Mouse (Mus musculus) lung, postnatal 0 days (tissue): ENCODE results near the gene Skor1. TPM values are rescaled to one million over a fixed set of nuclear protein-coding genes. Genes with fewer than 3 reads are reported as not detected.

Experiments used
- ATAC-seq: fragments of 200-750 bp; cut with Nextera tagmentation; 2 replicates; pipeline ENCODE4 v1.8.0; 2017; ENCODE audit warnings: moderate library complexity
- DNase-seq: peaks from one replicate; pipeline ENCODE4 v3.0.0-alpha.2; 2016; ENCODE audit warnings: low spot score
- H3K27ac ChIP-seq: fragments of 300-500 bp; sonication (generic); 2 replicates; pipeline ENCODE4 v1.5.1; 2014; ENCODE audit warnings: antibody characterized with exemption, mild to moderate bottlenecking, low read length, mixed read lengths
- H3K27me3 ChIP-seq: fragments of 300-500 bp; sonication (generic); replicated peaks from 2 replicates; pipeline ENCODE4 v1.6.1; 2014; ENCODE audit warnings: low read length, mixed read lengths; ENCODE audit not compliant: insufficient read depth
- H3K36me3 ChIP-seq: fragments of 300-500 bp; sonication (generic); 2 replicates; pipeline ENCODE4 v1.6.1; 2014; ENCODE audit warnings: low read length, mixed read lengths; ENCODE audit not compliant: insufficient read depth
- H3K4me1 ChIP-seq: fragments of 300-500 bp; sonication (generic); 2 replicates; pipeline ENCODE4 v1.6.1; 2014; ENCODE audit warnings: antibody characterized with exemption, low read depth, low read length, mixed read lengths; ENCODE audit not compliant: insufficient read depth
- H3K4me2 ChIP-seq: fragments of 300-500 bp; sonication (generic); replicated peaks from 2 replicates; pipeline ENCODE4 v1.6.1; 2014; ENCODE audit warnings: low read depth, mild to moderate bottlenecking, low read length, moderate library complexity, mixed read lengths
- H3K4me3 ChIP-seq: fragments of 300-500 bp; sonication (generic); 2 replicates; pipeline ENCODE4 v1.5.1; 2014; ENCODE audit warnings: low read depth, low read length
- H3K9ac ChIP-seq: fragments of 300-500 bp; sonication (generic); replicated peaks from 2 replicates; pipeline ENCODE4 v1.6.1; 2014; ENCODE audit warnings: low read depth, mild to moderate bottlenecking
- H3K9me3 ChIP-seq: fragments of 300-500 bp; sonication (generic); 2 replicates; pipeline ENCODE4 v1.6.1; 2016; ENCODE audit warnings: low read length, mixed read lengths
- CTCF ChIP-seq: IDR thresholded peaks from 2 replicates; pipeline ENCODE4 v1.5.1; 2016; ENCODE audit warnings: antibody characterized with exemption, mild to moderate bottlenecking
- EP300 ChIP-seq: IDR thresholded peaks from 2 replicates; pipeline ENCODE4 v1.6.1; 2016; ENCODE audit warnings: antibody characterized with exemption, mild to moderate bottlenecking, control low read depth
- whole genome bisulfite sequencing: fragments of 180-500 bp; shearing (Covaris S2); extraction: QIAGEN DNeasy Blood & Tissue Kit; methylation state at CpG from one replicate; pipeline ENCODE4 v1.1.7; 2014; 5-methylcytosine and 5-hydroxymethylcytosine counted together
- polyA plus RNA-seq: library from polyadenylated mRNA; unstranded; fragments of >200 nt; fragmentation: Nextera tagmentation; extraction: Ambion mirVana; gene quantifications from 2 replicates; pipeline ENCODE4 v1.2.1, GENCODE M21; 2015

The Skor1 gene
- polyA plus RNA-seq, 1 experiment from 2014 or later = 0.04 TPM

DNA sequence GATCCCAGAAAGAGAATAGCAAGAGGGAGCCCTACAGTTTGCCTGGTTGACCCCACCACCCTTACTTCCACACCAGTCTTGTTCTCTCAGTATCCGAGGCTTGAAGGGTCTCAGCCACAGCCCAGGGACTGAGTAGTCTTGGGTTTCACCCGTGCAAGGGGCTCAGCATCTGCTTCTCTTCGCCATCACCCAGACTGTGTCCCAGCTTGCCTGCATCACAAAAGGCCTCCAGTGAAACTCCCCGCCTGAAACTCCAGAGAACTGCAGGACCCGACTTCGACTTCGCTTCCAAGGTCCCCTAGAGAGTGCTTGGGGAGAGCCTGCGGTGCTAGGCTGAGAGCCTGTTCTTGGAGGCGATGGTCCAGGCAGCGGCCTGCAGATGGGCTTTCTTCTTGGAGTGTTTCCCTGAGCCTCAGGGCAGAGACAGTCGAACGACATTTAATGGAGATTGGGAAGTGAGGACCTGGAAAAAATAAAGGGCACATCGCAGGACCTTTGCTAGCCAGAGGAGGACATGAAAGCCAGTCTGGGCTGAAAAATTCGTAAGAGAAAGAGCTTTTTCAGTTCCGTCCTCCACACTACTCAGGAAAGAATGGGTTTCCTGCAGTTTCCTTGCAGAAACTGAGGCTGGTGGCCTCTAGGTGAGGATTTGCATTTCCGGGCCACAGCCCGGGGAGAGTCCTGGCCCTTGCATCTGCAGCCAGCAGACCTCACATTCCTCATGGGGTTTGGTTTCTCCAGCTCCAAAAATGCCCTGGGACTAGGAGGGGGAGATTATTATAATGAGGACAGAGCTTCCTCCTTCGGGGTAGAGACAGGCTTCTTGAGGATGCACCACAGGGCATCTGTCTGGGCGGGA is 11.8 kb downstream of the Skor1 start:
- Histone ChIP-seq H3K4me1 (0 out of 2 replicates have a peak, but pooled peaks cover 4% of the 10 kb centered on the region), H3K9ac (no peak overlapping the region), H3K4me2 (no peak overlapping the region), H3K36me3 (no peaks in the 10 kb centered on the region), H3K9me3 (no peaks in the 10 kb centered on the region), H3K27me3 (peaks cover 79% of the 10 kb centered on the region), H3K27ac (no peak overlapping the region), H3K4me3 (no peak overlapping the region)
- ATAC-seq (no peak), DNase-seq (no peak)
- WGBS = 4% methylated on average over 19 of the region's 19 CpGs
- no peak for TF ChIP-seq CTCF
- no peak for TF ChIP-seq EP300

DNA sequence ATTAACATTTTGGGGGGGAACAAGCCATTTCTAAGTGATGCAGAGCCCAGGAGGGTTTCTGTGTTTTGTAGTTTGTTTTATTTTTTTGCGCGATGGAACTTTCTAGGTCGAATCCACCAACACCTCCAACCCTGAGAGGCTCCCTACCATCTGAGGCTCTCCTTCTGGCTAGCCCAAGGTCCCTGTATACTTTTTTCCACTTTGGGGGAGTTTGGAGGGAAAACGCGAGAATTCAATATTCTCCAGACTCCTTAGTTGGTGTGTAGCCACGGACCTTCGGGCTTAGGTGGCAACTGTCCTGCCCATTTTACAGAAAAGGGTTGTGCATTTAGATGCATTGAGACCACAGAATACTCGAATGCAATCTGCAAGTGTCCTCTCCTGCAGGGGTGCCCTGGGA is 12.5 kb downstream of the Skor1 start:
- no peak overlapping the region for H3K27ac ChIP-seq
- ATAC-seq (no peak), DNase-seq (no peak)
- H3K4me2 ChIP-seq = no peak overlapping the region
- no peaks in the 10 kb centered on the region for H3K36me3 ChIP-seq
- no peak for TF ChIP-seq CTCF
- no peak for TF ChIP-seq EP300
- no peak overlapping the region for H3K9ac ChIP-seq
- H3K4me3 ChIP-seq = no peak overlapping the region
- H3K27me3 ChIP-seq = peaks cover 72% of the 10 kb centered on the region
- H3K4me1 ChIP-seq = 0 out of 2 replicates have a peak, but pooled peaks cover 4% of the 10 kb centered on the region
- WGBS = 4% methylated on average over 8 of the region's 8 CpGs
- H3K9me3 ChIP-seq = no peaks in the 10 kb centered on the region

DNA sequence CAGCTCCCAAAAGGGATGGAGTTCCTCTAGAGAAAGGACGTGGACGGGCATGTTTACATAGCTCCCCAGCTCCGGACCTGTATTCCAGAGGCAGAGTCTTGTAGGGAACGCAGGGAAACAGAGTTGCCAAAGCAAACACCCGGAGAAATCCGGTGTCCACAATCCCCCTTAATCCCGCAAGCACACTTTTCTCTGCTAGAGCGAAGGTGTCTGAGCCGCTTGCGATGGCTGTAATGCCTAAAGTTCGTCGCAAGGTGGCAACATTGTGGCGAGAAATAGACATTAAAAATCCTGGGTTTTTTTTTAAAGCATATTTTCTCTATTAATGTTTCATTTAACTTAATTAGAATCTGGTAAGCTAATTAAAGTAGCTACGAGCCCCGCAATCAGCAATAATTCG is 13.0 kb downstream of the Skor1 start:
- Histone ChIP-seq H3K4me2 (peak overlapping the region; percentile 12; the same call in 1 of the 2 replicates), H3K27ac (no peak overlapping the region), H3K36me3 (no peaks in the 10 kb centered on the region), H3K4me1 (0 out of 2 replicates have a peak, but pooled peaks cover 4% of the 10 kb centered on the region), H3K27me3 (peaks cover 67% of the 10 kb centered on the region), H3K9me3 (no peaks in the 10 kb centered on the region), H3K9ac (no peak overlapping the region), H3K4me3 (peak overlapping the region; percentile 0; the same call in 1 of the 2 replicates)
- DNase-seq (peak; percentile 58), ATAC-seq (no peak)
- 0% methylated on average over 16 of the region's 16 CpGs for WGBS
- TF ChIP-seq CTCF (peak; percentile 78), EP300 (no peak)

DNA sequence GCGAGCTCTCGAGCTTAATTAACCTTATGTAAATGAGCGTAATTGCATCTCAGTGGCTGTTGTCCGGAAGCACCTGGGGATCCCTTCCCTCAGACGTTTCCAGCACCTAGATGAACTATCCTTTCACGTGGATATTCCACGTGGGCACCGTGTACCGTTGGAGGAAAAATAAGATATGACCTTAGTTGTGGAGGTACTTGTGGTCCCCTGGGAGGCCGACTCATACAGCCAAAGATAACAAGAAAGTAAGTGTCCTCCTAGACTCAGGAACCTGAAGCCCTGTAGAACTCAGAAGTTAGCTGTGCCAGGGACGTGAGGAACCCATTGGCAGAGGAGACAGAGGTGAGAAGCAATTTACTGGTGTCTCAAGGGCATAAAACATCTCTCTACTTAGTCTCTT is 13.4 kb downstream of the Skor1 start:
- no peak overlapping the region for H3K9ac ChIP-seq
- H3K9me3 ChIP-seq = no peaks in the 10 kb centered on the region
- H3K36me3 ChIP-seq = no peaks in the 10 kb centered on the region
- ATAC-seq (no peak), DNase-seq (no peak)
- peaks cover 65% of the 10 kb centered on the region for H3K27me3 ChIP-seq
- TF ChIP-seq CTCF = no peak
- TF ChIP-seq EP300 = no peak
- H3K27ac ChIP-seq = no peak overlapping the region
- H3K4me2 ChIP-seq = peak overlapping the region; percentile 12; the same call in 1 of the 2 replicates
- H3K4me1 ChIP-seq = 0 out of 2 replicates have a peak, but pooled peaks cover 4% of the 10 kb centered on the region
- peak overlapping the region; percentile 0; the same call in 1 of the 2 replicates for H3K4me3 ChIP-seq
- 3% methylated on average over 11 of the region's 11 CpGs for WGBS

DNA sequence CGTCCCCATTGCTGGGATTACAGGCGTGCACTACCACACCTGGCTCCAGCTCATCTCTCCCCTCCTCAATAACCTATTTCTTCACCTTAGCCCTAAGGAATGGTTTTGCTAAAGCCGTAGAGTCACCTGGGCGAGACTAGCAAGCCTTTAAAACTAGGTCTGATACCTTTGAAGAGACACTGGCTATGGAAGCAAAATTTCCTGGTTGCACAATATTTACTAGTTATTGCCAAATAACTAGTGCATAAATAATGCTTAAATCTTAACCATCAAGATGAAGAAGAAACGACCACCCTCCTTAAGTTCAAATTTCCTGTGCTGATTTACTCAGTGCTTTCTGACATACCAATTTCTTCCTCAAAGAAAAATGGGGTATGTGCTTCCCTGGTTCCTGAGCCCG is 15.1 kb downstream of the Skor1 start:
- Histone ChIP-seq H3K4me1 (0 out of 2 replicates have a peak, but pooled peaks cover 2% of the 10 kb centered on the region), H3K36me3 (no peaks in the 10 kb centered on the region), H3K4me2 (peak overlapping the region; percentile 59), H3K27ac (no peak overlapping the region), H3K9me3 (no peaks in the 10 kb centered on the region), H3K27me3 (peaks cover 48% of the 10 kb centered on the region), H3K4me3 (peak overlapping the region; percentile 31), H3K9ac (0 out of 2 replicates have a peak overlapping the region, but pooled peaks have one; percentile 19)
- no peak for TF ChIP-seq CTCF
- DNase-seq (peak; percentile 32), ATAC-seq (no peak)
- WGBS = 14% methylated on average over 6 of the region's 6 CpGs

DNA sequence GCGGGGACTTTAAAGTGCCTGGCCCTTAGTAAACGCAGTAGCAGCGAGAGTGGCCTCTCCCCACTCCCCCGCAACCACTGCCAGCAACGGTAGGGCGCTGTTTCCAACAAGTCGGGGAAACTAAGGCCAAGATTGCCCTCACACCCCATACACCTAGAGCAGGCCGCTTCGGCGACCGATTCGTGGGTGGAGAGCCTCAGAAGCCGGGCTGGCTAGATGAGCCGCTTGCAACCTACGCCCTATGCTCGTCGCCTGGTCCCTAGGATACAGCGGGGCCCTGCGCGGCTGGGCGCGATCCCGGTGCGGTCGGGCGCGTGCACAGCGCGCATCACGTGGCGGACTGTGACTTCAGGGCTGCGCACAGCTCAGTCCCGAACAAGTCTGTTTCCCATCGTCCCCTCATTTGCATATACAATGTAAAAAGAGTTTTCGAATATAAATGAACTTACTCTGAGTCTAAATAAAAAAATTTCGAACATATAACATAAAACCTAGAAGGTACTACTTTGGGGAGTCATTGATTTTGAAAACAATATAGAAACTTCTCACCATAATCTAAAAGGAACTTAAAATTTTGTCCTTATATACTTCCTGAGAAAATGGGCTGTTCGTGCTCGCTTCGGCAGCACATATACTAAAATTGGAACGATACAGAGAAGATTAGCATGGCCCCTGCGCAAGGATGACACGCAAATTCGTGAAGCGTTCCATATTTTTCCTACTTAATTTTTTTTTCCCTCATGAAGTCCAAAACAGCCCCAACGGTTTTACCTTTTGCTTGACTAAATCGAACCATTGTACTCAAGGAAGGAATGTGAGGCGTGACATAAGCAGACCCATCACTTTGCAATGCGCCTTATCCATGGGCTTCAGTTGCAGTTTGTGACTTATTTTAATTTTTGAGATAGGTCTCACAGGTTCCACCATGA is 15.8 kb downstream of the Skor1 start:
- 0 out of 2 replicates have a peak, but pooled peaks cover 2% of the 10 kb centered on the region for H3K4me1 ChIP-seq
- ATAC-seq (peak; percentile 99), DNase-seq (peak; percentile 97)
- TF ChIP-seq CTCF = no peak
- TF ChIP-seq EP300 = peak; percentile 52; the same call in 1 of the 2 replicates
- peaks cover 42% of the 10 kb centered on the region for H3K27me3 ChIP-seq
- H3K9me3 ChIP-seq = no peaks in the 10 kb centered on the region
- WGBS = 1% methylated on average over 48 of the region's 48 CpGs
- H3K4me2 ChIP-seq = peak overlapping the region; percentile 79
- H3K9ac ChIP-seq = peak overlapping the region; percentile 59
- H3K4me3 ChIP-seq = peak overlapping the region; percentile 58
- H3K36me3 ChIP-seq = no peaks in the 10 kb centered on the region
- peak overlapping the region; percentile 86 for H3K27ac ChIP-seq
